Mouse (Mus musculus) E14TG2a.4 (cell line): Measurements from ENCODE around the gene Spp2.

Experiments
- H3K27me3 ChIP-seq: 2 replicates; pipeline ENCODE4 v1.6.1; 2014; ENCODE audit warnings: low read length, control low read depth; ENCODE audit not compliant: insufficient read depth
- H3K36me3 ChIP-seq: 2 replicates; pipeline ENCODE4 v1.6.1; 2014; ENCODE audit warnings: low read length, control low read depth; ENCODE audit not compliant: insufficient read depth
- H3K4me1 ChIP-seq: replicated peaks from 2 replicates; pipeline ENCODE4 v1.6.1; 2014; ENCODE audit warnings: low read depth, low read length, control low read depth
- H3K4me3 ChIP-seq: replicated peaks from 2 replicates; pipeline ENCODE4 v1.5.1; 2014; ENCODE audit warnings: mild to moderate bottlenecking, low read length
- H3K9me3 ChIP-seq: 2 replicates; pipeline ENCODE4 v1.6.1; 2014; ENCODE audit warnings: low read length, control low read depth
- CTCF ChIP-seq: conservative IDR thresholded peaks from 2 replicates; pipeline ENCODE4 v1.5.1; 2014; ENCODE audit warnings: low read length
- NANOG ChIP-seq: IDR thresholded peaks from 2 replicates; pipeline ENCODE4 v1.6.1; 2014; ENCODE audit warnings: borderline replicate concordance, low read length, mixed read lengths
- POU5F1 ChIP-seq: IDR thresholded peaks from 2 replicates; pipeline ENCODE4 v1.6.1; 2014; ENCODE audit warnings: low read length, borderline replicate concordance

Gene Spp2

GRCm38 (mm10) chr1:88406078-88406806, 519 bp upstream of the Spp2 start:
- Histone ChIP-seq H3K27me3 (no peaks in the 10 kb centered on the region), H3K4me1 (no peaks in the 10 kb centered on the region), H3K9me3 (no peaks in the 10 kb centered on the region), H3K36me3 (no peaks in the 10 kb centered on the region), H3K4me3 (no peak overlapping the region)
- TF ChIP-seq CTCF = no peak
- TF ChIP-seq POU5F1 = no peak
- no peak for TF ChIP-seq NANOG

- Histone ChIP-seq H3K27me3 (no peaks in the 10 kb centered on the region), H3K4me1 (no peaks in the 10 kb centered on the region), H3K4me3 (no peak overlapping the region), H3K36me3 (no peaks in the 10 kb centered on the region), H3K9me3 (no peaks in the 10 kb centered on the region)
- TF ChIP-seq NANOG (no peak), POU5F1 (no peak), CTCF (no peak)
Measured at GRCm38 (mm10) chr1:88408340-88408739, 1.6 kb downstream of the Spp2 start.

GRCm38 (mm10) chr1:88412013-88412412, 5.3 kb downstream of the Spp2 start:
- no peak for TF ChIP-seq CTCF
- no peak for TF ChIP-seq POU5F1
- TF ChIP-seq NANOG = no peak

GRCm38 (mm10) chr1:88418943-88419342, 12.2 kb downstream of the Spp2 start:
- TF ChIP-seq NANOG = no peak
- TF ChIP-seq POU5F1 = no peak
- no peak for TF ChIP-seq CTCF
- Histone ChIP-seq H3K9me3 (no peaks in the 10 kb centered on the region), H3K4me3 (no peak overlapping the region), H3K36me3 (no peaks in the 10 kb centered on the region), H3K4me1 (no peaks in the 10 kb centered on the region), H3K27me3 (peaks cover 5% of the 10 kb centered on the region; the same call in 1 of the 2 replicates)

More at GRCm38 (mm10) chr1:88412013-88412412, 5.3 kb downstream of the Spp2 start:
- Histone ChIP-seq H3K4me3 (no peak overlapping the region), H3K36me3 (no peaks in the 10 kb centered on the region), H3K9me3 (no peaks in the 10 kb centered on the region), H3K27me3 (no peaks in the 10 kb centered on the region), H3K4me1 (no peaks in the 10 kb centered on the region)

GRCm38 (mm10) chr1:88422045-88422444, 15.3 kb downstream of the Spp2 start:
- H3K4me3 ChIP-seq = no peak overlapping the region
- TF ChIP-seq POU5F1 (no peak), CTCF (no peak), NANOG (no peak)
- H3K4me1 ChIP-seq = no peaks in the 10 kb centered on the region
- H3K27me3 ChIP-seq = peaks cover 5% of the 10 kb centered on the region; the same call in 1 of the 2 replicates
- no peaks in the 10 kb centered on the region for H3K36me3 ChIP-seq
- no peaks in the 10 kb centered on the region for H3K9me3 ChIP-seq

- TF ChIP-seq POU5F1 (no peak), CTCF (no peak), NANOG (no peak)
- Histone ChIP-seq H3K27me3 (peaks cover 5% of the 10 kb centered on the region; the same call in 1 of the 2 replicates), H3K4me3 (no peak overlapping the region), H3K9me3 (no peaks in the 10 kb centered on the region), H3K4me1 (no peaks in the 10 kb centered on the region), H3K36me3 (no peaks in the 10 kb centered on the region)
Measured at GRCm38 (mm10) chr1:88422846-88423395, 16.2 kb downstream of the Spp2 start.

- no peaks in the 10 kb centered on the region for H3K4me1 ChIP-seq
- H3K9me3 ChIP-seq = no peaks in the 10 kb centered on the region
- TF ChIP-seq POU5F1 (no peak), NANOG (no peak), CTCF (peak; percentile 93)
- no peak overlapping the region for H3K4me3 ChIP-seq
- no peaks in the 10 kb centered on the region for H3K36me3 ChIP-seq
- 0 out of 2 replicates have a peak, but pooled peaks cover 5% of the 10 kb centered on the region for H3K27me3 ChIP-seq
Measured at GRCm38 (mm10) chr1:88424602-88425252, 18.0 kb downstream of the Spp2 start.

- TF ChIP-seq CTCF (no peak), NANOG (no peak), POU5F1 (no peak)
- H3K4me3 ChIP-seq = no peak overlapping the region
Measured at GRCm38 (mm10) chr1:88427987-88428741, 21.4 kb downstream of the Spp2 start.

More at GRCm38 (mm10) chr1:88427987-88428741, 21.4 kb downstream of the Spp2 start:
- Histone ChIP-seq H3K27me3 (no peaks in the 10 kb centered on the region), H3K4me1 (peaks cover 17% of the 10 kb centered on the region), H3K36me3 (no peaks in the 10 kb centered on the region), H3K9me3 (no peaks in the 10 kb centered on the region)
